Mouse (Mus musculus) WW6 (cell line): ENCODE results near the gene Fam221b.
A peak's percentile ranks its signal among the peaks of the same experiment; 100 is the strongest.

ENCODE experiments used
- DNase-seq: peaks from one replicate; pipeline ENCODE4 v3.0.0-alpha.2; 2013; ENCODE audit warnings: low read depth, low spot score

The Fam221b gene

DNA sequence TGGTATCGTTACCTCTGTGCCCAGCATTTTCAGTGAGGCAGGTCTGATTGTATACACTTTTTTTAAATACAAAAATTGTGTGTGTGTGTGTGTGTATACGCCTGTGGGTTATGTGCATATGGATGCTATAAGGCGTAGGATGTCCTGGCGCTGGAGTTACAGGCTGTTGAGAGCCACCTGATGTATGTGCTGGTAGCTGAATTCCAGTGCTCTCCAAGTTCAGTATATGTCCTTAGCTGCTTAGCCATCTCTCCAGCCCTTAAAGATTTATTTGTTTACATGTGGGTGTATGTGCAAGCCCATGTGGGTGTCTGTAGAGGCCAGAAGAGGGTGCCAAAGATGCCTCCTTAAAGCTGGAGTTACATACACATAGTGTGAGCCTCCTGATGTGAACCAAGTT is 11.8 kb downstream of the Fam221b start:
- DNase-seq: no peak

DNA sequence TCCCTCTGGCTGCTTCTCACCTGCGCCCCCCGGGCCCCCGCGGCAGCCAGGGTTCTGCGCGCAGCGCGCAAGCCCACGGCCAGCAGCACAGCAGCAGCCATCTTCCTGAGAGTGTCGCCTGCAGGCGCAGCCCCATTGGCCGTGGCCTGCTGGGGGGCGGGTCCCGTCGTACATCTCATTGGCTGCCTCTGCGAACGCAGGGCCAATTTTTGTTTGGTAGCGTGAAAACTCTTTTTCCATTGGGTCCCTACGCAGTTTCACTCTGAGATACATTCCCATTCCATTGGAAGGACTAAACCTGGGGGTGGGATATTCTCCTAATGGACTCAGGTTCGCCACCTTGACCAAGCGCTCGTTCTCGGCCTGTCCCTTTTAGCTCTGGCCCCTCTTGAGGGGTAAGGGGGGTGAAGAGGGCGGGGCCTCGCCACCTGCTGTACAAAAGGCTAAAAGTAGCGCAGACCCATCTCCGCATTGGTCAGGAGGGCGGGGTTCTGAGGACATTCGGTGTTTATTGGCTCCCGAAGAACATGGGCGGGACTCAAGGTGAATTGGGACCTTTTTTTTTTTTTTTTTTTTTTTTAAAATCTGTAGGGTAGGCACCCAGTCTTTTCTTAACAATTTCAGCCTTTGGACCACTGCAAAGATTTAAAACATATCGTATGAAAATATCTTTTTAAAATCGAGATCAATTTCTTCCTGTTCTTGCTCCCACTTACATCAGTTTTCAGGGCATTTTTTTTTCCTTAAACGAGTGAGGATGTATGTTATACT is 12.4 kb downstream of the Fam221b start, which contains the start of gene Hint2:
TSS of gene Hint2 (minus strand) at position 128 of the 771 bp plus-strand sequence.
- DNase-seq: peak; percentile 95

DNA sequence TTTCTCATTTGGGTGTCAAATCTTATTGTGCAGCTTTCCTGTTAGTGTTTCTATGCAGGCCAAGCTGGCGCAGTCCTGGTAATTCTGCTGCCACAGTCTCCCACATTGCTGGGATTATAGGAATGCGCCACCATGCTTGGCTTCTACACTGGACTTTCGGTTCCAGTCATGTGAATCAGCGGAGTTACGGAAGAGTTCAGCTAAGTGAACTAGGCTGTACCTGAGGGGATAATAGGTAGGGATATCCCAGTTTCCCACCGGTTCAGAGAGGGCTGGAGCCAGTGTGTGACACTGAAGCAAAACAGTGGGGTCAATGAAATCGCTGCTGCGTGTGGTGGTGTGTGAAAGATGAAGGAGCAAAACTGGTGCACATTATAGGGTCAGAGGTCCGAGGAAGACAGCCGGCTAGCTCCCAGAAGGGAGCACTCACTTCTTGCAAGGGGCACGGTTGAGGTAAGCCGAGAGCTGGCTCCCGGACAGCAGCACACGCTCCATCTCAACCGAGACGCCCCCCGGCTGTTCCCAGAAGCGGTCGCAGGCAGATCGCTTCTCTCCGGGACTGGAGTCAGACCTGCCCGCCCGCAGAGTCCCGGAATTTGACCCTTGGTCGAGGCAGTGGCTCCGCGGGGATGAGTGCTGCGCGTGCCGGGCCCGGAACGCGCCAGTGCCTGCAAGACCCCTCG is 13.1 kb downstream of the Fam221b start:
- no peak for DNase-seq

DNA sequence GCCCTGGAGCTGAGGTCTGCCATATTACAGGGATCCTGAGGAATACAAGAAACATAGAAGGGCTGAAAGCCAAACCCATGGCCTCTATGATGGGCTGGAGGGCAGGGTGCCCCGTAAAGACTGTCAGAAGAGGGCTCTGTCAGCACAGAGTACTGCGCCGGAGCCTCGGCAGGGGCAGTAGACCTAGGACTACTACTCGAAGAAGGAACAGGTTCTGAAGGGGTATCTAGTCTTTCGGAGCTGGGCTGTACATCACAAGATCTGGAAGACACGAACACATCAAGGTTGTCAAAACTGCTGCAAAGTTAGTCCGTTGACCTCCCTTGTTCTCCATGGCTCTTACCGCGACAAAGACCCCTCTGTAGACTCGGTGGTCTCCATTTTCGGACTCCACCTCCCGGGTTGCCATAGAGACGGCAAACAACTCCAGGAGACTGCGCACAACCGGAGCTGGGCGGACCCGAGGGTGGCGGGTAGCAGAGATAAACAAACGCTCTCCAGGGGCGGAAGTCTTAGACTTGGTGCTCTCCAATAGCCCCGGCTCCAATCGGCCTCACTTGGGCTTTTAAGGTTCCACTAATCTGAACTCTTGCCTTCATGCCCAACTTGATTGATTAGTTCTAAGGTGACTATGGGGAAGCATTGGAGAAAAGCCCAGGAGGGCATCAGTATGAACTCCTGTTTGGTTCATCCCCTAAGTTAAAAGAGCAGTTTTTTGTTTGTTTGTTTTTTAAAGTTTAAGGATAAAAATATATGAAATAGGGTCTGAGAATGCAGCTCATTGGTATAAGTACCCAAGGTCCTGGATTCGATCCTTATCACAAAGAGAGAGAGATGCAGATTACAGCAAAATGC is 15.6 kb downstream of the Fam221b start, which contains the start of gene Spag8:
TSS of gene Spag8 (minus strand) at position 434 of the 855 bp plus-strand sequence.
- DNase-seq: no peak

DNA sequence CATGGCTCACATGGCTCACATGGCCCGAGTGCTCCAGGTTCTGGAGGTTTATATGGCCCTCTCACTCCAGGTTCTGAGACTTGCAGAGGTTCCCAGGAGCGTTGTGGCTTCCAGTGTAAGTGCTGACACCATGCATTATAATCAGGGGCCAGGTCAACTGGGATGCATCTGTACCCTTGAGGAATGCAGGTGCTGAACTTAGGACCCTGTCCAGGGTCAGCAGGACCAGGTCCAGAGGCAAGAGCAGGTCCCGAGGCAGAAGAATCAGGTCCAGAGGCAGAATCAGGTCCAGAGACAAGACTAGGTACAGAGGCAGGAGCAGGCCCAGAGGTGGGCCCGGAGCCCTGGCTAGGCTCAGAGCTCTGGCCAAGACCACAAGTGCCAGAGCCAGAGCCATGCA is 16.2 kb downstream of the Fam221b start:
- DNase-seq: no peak

DNA sequence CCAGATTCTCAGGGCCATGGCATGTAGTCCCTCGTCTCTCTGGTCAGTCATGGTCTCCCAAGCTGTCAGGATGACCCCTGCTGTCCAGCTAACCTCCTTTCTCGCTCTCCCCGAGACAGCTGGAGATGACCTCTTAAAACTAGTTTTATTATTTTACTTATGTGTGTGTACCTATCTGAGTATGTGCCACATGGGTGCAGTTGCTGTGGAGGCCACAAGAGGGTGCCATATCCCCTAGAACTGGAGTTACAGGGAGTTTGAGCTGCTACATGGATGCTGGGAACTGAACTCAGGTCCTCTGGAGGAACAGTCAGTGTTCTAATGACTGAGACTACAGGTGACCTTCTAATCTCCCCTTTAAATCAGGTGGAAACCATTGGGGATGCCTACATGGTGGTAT is 19.2 kb downstream of the Fam221b start:
- no peak for DNase-seq

DNA sequence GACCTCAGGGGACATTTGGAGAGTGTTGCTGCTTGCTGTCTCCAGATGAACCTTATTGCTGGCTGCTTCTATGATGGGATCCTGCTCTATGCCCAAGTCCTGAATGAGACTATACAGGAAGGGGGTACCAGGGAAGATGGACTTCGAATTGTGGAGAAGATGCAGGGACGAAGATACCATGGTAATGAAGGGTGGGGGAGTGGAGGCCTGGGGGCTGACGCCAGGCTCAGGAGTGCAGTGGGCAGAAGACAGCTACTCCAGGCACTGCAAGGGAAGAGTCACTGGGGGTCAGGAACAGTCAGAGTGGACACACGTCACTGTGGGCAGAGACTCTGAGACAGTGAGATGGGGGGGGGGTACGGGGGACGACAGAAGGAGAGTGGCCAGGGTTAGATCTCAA is 28.5 kb downstream of the Fam221b start:
- DNase-seq: no peak

DNA sequence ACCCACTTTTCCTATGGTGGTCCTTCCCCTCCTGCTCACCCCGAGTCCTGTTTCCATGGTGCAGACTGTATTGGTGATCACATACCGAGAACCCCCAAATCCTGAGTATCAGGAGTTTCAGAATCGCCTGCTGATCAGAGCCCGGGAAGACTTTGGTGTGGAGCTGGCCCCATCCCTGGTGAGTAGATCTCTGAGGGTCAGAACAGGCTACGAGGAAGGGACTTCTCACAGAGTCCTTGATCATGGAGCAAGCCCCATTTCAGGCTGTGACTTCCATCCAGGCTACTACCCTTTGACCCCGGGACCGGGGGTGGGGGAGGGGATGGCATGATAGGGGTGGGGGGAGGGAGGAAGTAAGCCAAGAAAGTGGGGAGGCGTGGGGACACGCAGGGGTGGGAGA is 28.9 kb downstream of the Fam221b start:
- DNase-seq: no peak

DNA sequence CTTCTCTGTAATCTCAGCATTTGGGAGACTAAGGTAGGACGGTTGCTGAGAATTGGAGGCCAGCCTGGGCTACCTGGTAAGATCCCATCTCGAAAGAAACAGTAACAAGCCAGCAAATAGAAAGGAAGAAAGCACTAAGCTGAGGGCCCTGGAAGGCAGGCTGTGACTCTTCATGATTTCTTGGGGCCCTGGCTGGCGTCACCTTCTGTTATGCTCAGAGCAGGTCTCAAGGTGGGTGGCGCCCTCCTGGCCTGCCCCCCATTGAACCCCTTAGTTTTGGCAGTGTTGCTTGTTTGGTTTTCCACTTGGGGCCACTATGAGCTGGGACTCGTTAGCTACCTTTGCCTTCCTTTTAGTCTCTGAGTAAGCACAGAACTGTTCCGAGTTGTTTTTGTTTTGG is 32.2 kb downstream of the Fam221b start:
- DNase-seq: no peak

DNA sequence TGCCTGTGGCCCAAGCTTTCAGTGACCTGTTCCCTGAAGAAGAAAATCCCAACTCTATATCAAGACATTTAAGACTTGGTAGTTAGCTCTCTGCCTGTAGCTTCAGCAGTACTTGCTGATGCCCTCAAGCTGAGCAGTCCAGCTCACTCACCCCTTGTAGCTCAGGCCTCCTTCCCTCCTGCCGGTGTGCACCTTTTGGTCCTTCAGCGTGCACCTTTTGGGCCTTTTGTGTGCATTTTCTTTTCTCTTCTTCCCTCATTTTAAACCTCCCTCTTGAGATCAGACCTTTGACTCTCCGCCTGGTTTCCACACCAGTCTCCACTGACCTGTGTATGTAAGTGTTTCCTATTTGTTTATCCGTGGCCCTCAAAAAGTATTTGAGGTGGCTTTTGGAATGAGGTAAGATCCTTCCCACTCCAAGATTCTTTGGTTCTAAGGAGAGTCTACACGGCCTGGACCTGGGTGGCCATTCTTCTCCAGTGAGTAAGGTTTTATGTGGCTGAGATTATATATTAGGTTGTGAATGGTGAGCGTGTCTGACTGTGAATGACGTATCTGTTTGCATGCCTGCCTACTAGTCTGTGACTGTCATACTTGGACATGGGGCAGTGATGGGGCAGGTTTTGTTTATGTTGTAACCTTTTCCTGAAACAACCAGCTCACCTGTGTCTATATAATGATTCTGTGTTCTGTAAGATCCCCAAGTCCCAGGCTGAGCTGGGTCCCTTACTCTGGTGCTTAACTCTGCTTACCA is 34.1 kb downstream of the Fam221b start:
- no peak for DNase-seq

DNA sequence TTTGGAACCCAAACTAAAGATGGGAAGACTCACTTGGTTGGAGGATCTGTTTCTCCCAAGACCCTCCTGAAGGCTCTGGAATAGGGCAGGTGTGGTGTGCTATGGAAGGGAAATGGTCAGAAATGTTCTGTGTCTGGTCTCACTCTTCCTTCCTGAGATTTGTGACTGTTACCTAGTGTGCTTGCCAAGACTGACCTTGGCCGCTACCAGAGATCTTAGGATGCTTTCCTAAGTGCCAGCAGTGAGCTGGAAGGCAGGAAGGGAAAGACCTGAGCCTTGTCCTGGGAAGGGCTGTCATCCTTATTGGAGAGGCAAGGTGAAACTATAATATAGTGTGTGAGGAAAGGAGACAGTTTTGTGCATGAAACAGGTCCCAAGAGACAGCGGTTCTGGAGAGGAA is 35.2 kb downstream of the Fam221b start:
- DNase-seq: no peak

DNA sequence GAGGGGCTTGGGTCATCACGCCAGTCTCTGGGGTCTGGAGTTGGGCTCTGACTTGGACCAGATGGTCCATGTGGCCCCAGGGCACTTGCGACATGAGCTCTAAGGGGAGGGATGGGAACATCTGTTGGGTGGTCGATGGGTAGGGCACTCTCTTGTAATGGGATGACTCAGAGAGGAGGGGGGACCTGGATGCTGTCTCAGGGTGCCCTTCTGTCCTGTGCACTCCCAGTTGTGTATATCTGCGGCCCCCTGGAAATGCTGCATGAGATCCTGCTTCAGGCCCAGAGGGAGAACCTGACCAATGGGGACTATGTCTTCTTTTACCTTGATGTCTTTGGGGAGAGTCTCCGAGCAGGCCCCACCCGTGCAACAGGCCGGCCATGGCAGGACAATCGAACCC is 35.6 kb downstream of the Fam221b start:
- no peak for DNase-seq

DNA sequence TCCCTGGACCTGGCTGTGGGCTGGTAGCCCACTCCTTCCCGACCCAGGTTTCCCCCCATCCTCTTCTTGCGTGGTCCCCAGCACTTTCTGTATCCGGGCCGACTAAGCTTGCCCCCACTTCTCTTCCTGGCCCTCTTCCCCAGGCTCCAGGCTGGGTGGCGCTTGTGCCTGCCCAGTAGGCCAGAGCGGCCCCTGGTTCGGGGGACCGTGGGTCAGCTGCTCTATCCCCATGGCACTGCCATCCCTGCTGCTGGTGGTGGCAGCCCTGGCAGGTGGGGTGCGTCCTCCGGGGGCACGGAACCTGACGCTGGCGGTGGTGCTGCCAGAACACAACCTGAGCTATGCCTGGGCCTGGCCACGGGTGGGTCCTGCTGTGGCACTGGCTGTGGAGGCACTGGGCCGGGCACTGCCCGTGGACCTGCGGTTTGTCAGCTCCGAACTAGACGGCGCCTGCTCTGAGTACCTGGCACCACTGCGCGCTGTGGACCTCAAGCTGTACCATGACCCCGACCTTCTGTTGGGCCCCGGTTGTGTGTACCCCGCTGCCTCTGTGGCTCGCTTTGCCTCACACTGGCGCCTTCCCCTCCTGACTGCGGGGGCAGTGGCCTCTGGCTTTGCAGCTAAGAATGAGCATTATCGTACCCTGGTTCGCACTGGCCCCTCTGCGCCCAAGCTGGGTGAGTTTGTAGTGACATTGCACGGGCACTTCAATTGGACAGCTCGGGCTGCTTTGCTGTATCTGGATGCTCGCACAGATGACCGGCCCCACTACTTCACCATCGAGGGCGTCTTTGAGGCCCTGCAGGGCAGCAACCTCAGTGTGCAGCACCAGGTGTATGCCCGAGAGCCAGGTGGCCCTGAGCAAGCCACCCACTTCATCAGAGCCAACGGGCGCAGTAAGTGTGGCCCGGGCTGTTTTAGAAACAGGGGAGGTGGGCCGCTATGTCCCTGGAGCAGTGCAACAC is 36.7 kb downstream of the Fam221b start:
- DNase-seq: no peak

DNA sequence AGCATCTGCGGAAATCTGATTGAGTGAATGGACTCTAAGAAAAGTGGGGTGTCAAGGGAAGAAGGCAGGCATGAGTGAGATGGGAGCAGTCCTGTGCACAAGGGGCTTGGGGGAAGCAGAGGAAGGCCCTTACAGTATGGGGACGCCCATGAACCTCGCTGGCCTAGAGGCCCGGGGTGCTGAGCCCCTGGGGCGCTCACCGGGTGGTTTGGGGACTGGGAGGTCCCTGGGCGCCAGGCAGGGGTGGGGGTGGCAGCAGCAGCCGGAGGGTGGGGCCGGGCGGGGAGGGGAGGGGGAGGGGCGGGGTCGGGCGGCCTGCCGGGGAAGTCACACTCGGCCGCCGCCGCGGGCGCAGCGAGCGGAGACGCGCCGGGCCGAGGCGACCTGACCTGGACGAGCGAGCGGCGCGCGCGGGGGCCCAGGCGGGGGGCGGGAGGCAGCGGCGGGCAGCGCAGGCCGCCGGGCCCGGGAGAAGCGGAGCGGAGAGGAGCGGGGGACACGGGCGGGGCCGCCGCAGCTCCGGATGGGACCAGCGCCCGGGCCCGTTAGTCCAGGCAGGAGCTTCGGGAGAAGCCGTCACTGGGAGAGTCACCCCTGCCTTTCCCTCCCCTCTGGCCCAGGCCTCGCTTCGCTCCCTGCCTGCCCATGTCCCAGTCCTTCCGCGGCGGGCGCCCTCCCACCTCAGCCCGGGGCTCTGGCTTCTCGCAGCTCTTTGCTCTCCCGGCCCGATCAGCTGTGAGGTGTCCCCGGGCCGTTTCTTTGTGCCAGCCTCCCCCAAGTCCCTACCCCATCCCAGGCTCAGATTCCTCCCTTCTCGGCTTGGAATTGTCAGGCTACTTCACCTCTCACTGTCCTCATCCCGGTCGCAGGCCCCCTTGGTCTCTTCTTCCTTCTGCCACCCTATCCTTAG is 37.6 kb downstream of the Fam221b start, which contains the start of gene Npr2:
TSS of gene Npr2 (plus strand) at position 890 of the 910 bp plus-strand sequence.
- DNase-seq: no peak

DNA sequence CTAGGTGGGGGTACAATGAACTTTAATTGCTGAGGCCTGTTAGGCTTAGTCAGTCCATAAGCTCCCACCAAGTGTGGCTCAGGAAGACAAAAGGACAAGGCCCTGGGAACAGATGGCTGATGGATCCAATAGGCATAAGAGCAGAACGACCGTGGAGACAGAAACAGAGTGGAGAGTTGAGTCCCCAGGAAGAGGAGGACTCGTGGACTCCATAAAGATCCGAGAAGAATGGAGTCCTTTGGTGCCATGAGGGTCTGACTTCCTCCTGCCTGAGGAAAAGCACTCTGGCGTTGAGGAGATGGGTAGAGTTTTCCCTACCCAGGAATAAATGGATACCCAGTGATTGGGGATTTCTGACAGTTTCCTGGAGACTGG is 38.3 kb downstream of the Fam221b start:
- no peak for DNase-seq

DNA sequence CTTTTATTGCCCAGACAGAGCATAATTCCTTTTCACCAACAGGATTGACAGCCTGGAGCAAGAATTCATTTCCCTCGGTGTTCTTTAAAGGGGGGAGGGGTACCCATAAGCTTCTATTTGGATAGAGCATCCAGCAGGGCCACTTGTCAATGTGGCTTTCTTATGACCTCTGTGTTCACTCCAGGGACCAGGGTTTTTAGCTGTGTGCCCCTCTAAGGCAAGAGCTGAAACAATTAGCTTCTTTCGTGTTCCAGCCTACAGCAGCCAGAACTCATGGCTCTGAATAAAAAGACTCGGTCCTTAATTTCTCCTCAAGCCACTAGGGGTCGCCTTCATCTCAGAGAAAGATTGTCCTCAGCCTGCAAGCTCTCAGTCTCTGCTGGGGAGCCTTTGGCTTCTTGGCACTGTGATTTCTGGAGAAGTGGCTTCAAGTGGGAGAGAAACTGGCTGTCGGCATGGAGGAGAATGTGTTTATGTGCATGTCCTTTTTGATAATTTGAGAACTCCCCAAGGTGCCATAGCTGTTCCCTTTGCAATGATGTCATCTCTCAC is 38.8 kb downstream of the Fam221b start:
- peak; percentile 52 for DNase-seq

DNA sequence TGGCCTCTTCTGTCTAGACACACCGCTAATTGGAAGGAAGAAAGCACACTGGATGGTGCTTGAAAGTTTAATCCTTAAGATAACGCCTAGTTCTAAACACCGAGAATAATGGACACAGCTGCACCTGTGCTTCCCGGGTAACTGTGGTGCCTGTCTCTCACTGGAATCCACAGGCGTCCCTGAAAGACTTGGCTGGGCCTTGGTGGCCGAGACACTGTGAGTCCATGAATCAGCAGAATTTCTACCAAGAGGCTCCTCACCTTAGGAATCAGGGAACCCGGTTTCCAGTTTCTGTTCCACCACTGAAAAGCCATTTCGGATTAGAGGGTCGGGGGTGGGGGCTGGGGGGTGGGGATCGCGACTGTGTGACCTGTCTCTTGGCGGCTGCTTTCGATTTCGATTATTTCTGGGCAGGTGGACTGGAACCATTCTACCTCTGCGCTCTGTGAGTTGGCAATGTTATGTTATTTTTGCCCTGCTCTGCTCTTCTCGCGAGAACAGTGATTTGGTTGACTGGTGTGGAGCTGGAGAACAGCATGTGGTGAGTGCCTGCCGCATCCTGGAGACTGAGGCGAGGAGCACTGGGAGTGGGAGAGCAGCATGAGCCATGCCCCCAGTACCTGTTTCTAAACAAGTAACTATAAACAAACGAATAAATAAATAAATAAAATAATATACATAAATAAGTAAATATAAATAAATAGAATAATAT is 39.7 kb downstream of the Fam221b start:
- no peak for DNase-seq

DNA sequence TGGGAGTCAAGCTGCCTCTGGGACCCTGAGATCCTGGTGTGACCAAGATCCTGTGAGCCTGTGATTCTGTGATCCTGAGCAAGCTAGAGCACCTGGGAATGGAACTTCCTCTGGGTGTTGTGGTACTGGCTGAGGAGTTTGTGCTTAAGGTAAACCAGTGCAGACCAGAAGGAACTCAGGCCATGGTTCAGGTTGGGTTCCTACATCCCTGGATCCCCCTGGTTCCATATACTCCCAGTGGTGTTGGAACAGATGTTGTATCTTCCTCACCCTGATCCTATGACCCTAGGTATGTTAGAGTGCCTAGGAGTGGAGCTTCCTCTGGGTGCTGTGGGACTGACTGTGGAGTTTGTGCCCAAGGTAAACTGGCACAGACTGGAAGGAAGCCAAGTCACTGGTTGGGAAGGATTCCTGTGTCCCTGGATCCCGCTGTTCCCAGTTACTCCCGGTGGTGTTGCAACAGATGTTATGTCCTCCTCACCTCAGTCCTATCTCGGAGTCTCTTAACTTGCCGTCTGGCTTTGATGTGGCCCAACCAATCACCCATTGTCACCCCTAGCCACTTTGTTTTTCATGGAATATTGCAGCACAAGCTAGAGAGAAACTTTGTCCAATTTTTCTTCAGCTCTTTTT is 48.7 kb downstream of the Fam221b start:
- no peak for DNase-seq
